Mouse (Mus musculus) kidney, adult 2 months (tissue): ENCODE measurements around the gene C130050O18Rik.

Experiments used
- CTCF ChIP-seq: fragments of 200-500 bp; conservative IDR thresholded peaks from 2 replicates; pipeline ENCODE4 v1.5.1; 2011; ENCODE audit warnings: low read depth, mild to moderate bottlenecking, control low read depth, low read length, moderate library complexity, mixed read lengths; ENCODE audit not compliant: insufficient read depth, insufficient read length
- POLR2A ChIP-seq: fragments of 200-500 bp; IDR thresholded peaks from one replicate; pipeline ENCODE4 v1.6.1; 2011; ENCODE audit warnings: low read depth, low read length, control low read depth

GRCm38 (mm10) chr5:139409412-139409811, 4.3 kb downstream of the C130050O18Rik start:
- TF ChIP-seq CTCF (no peak), POLR2A (no peak)
